Mouse (Mus musculus): ENCODE data around the gene Avil.

Avil gene

GRCm38 (mm10) chr10:127000529-127000928, at the start of gene Avil:
TSS of gene Avil (plus strand) at chr10:127000709.
- DNase-seq (ENCODE audit: low spot score): no peak

DNA sequence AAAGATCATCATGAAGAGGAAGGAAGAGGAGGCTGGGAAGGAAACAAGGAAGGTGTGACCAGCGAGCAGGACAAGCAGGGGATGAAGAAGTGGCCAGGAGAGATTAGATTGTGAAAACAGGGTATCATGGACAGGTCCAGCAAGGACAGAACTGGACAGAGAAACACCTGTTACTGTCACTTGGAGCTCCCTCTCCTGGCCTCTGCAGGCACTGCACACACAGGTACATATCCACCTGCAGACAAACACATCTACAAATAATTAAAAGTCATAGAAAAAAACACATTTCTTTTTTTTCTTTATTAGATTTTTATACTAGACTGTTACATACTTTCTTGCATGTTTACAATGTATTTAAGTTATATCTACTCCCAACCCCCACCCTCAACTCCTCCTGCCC, 48.1 kb upstream of the Avil start:
- DNase-seq (ENCODE audit: low spot score): no peak

GRCm38 (mm10) chr10:126953029-126953471, 47.5 kb upstream of the Avil start:
- DNase-seq (ENCODE audit: low spot score): no peak

DNA sequence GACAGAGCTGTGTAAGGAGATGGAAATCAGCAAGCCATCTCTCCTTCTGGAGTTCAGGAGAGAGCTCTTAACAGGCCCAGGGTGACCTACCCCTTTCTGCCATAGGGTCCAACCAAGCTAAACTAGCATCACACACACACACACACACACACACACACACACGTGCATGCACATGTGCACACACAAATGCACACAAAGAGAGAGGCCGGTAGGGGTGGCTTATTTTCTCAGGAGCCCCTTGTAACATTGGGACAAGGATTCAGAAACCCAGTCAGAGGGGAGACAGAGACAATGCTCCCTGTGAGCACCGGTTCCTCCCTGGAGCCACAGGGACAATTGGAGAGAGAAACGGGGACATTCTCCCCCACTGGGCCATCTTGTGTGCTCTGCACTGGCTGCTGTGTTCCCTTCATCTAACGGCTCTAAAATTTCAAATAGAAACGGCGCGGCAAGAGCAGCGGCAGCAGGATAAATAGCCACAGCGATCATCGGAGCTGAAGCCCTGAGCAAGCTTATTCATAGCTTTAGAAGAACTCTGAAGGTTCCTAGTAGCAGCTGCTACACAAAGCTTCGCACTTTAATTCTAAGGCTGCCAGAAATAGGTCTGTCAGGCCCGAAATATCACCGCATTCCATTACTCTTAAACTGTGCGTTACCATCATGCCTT, 43.7 kb upstream of the Avil start:
- DNase-seq (ENCODE audit: low spot score): no peak

DNA sequence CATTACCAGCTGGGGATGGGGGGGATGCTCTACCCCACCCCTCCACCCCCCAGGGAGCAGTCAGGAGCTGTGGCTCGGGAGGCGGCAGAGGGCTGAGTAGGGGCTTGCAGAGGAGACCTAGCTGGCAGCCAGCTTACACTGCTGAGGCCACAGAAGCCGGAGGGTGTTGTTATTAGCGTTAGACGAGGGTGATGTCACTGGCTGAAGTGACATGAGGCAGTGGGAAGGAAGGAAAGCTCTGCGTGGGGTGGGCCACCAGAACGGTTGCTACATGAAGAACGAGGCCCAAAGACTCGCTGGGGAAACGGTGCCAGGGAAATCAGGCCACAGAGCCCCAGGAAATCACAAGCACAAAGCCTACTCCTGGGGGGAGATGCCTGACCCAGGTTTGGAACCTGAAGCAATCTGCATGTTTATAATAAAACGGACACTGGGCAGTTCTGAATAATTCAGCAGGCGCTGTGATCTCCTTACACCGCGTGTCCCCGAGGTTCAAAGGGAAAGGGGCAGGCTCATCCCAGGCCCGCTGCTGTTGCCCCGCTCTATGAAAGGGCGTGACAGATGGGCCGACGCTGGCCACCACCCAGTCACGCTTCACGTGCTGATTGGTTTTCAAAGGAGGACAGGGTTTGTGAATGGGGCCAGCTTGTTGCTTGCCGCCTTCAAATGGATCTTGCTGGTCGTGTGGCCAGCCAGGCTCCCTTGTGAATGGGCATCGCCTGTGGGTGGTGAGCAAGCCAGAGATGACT, 43.0 kb upstream of the Avil start:
- no peak for DNase-seq (ENCODE audit: low spot score)

- no peak for DNase-seq (ENCODE audit: low spot score)
These were observed 40.0 kb upstream of the Avil start for GRCm38 (mm10) chr10:126960496-126960895.

- DNase-seq (ENCODE audit: low spot score): peak; percentile 40
These were observed 38.8 kb upstream of the Avil start for GRCm38 (mm10) chr10:126961757-126962156.

GRCm38 (mm10) chr10:126962271-126962965, 38.1 kb upstream of the Avil start:
- DNase-seq (ENCODE audit: low spot score): peak; percentile 47

DNA sequence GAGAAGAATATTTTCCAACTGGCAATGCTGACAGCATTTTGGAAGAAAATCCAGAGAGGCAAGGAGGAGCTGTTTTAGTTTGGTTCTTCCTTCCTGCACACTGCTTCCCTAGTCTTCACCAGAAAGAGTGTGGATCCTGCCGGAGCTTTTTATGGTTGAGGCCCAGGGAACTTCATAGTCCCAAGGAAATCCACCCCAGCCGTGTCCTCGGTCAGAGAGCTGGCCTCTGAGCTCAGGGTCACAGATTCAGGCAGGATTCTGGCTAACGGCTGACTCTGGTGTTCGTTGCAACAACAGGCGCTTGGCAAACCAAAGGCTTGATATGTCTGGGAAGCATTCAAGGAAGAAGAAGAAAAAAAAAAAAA, 37.6 kb upstream of the Avil start:
- no peak for DNase-seq (ENCODE audit: low spot score)

GRCm38 (mm10) chr10:126963821-126964220, 36.7 kb upstream of the Avil start:
- no peak for DNase-seq (ENCODE audit: low spot score)

DNA sequence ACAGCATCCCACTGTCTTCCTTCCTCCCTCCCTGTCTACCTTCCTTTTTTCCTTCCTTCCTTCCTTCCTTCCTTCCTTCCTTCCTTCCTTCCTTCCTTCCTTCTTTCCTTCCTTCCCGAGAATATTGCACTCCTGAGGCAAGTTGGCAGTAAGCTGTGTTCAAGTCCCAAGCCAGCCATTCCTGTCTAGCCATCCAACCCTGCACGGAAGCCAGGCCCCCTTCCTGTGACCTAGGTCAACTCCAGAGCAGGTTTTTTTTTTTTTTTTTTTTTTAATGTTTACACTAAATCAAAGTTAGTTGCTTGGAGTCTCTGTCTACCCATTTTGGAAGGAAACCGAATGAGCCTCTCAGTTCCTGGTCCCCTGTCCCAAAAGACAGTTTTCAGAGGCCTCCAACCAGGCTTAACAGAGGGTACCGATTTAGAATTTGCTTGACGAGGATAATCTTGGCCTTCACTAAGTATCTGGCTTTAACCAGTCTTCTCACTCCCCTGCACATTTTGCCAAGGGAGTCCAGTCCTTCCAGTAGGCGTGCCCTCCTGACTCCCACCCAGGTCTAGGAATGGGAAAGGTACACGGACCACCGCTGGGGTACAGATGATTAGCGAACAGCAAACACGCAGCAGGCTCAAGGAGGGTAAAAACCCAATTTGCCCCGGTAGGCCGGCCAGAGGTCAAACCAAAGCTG, 29.0 kb upstream of the Avil start:
- no peak for DNase-seq (ENCODE audit: low spot score)

- peak; percentile 62 for DNase-seq (ENCODE audit: low spot score)
These were observed 28.3 kb upstream of the Avil start for GRCm38 (mm10) chr10:126972051-126972725.

DNA sequence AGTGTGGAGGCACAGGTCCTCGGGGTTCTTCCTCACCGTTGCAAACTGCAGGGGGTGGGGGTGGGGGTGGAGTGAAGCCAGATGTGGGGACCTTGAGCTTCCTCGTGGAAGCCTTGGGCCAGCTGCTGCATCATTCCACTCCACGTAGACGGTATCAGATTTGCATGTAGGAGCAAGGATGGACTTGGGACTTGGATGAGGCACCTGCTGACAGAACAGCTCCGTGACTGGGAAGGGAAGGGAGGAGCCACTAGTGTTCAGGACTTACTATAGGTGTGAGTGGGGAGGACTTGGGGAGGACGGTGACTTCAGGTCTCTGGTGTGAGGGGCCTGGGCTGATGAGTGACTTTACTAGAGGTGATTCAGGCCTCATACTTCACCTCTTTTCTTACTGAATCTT, 27.5 kb upstream of the Avil start:
- no peak for DNase-seq (ENCODE audit: low spot score)

DNA sequence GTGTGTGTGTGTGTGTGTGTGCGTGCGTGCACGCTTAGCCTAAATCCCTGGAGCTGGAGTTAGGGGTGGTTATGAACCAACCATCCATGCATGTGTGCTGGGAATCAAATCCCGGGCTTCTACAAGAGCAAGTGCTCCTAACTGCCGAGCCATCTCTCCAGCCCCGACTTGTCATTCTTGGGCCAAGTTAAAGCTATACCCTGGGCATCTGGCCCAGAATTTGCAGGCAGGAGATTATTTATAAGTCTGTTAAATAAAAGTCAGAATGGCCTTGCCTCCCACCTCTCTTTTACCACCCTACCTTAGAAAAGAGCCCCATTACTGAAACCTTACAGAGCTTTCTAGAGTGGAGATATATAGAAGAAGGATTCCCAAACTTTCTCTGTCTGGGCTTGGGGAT, 24.8 kb upstream of the Avil start:
- no peak for DNase-seq (ENCODE audit: low spot score)

DNA sequence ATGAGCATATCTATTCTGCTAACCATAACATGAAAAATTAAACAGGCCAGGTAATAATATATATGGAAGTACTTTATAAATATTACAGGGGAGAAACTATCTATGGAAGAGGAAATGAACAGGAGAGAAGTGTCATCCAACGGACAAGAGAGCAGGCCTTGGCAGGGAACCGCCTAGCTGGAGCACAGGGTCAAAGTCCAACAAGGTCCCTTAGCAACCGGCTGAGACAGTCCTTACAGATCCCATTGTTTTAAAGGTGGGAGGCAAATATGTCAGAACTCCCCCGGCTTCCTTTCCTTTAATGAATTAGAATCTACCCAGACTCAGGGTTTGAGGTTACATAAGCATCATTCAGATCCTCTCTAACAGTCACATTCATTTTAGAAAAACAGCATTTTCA, 23.4 kb upstream of the Avil start:
- no peak for DNase-seq (ENCODE audit: low spot score)

- peak; percentile 100 for DNase-seq (ENCODE audit: low spot score)
These were observed 22.1 kb upstream of the Avil start, which contains the start of gene Ctdsp2 for GRCm38 (mm10) chr10:126978277-126978994. TSS of gene Ctdsp2 (plus strand) at chr10:126978717.

- peak; percentile 71 for DNase-seq (ENCODE audit: low spot score)
These were observed 21.3 kb upstream of the Avil start for GRCm38 (mm10) chr10:126979121-126979635.

- DNase-seq (ENCODE audit: low spot score): peak; percentile 48
These were observed 20.8 kb upstream of the Avil start for GRCm38 (mm10) chr10:126979636-126980151.

- peak; percentile 47 for DNase-seq (ENCODE audit: low spot score)
These were observed 20.1 kb upstream of the Avil start for GRCm38 (mm10) chr10:126980221-126980932.

DNA sequence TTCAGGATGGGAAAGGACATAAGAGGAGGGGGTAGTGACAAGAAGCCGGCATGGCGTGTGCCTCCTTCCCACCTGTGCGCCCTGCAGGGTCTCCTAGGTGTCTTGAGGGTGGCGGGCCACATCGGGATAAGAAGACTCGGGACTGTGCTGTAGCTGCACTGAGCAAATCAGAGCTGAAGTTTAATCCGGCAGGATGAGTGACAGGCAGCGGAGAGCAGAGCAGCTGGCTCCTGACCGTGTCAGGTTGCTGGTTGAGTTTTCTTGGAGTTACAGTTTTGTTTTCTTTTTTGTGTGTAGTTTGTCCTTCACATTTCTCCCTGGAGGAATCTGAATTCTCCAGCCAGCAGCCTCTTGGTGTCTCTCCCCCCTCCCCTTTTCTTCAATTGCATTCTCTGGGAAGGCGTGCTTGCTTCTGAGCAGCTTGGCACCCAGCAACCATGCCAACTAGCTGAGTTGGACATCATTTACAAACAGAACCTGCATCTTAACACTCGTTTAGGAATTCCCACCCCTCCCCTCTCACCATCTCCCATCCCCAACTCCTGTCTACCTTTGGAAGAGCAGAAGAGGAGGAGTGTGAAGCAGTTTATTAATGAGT, 19.5 kb upstream of the Avil start:
- no peak for DNase-seq (ENCODE audit: low spot score)
